Mouse (Mus musculus): ENCODE results near the gene Opcml.

- no peak for TF ChIP-seq CTCF (conservative IDR thresholded peaks at IDR 0.05; ENCODE audit: low read length)
- TF ChIP-seq POU5F1 (IDR thresholded peaks at IDR 0.05; ENCODE audit: borderline replicate concordance, low read length): no peak
Measured at GRCm38 (mm10) chr9:28128735-28129134, 338.2 kb downstream of the Opcml start.
